Mouse (Mus musculus) heart, embryonic 11.5 days (tissue): ENCODE measurements around the gene Pwwp2b. TPM values are rescaled to one million over a fixed set of nuclear protein-coding genes. Genes with fewer than 3 reads are reported as not detected.

Experiments
- ATAC-seq: fragments of 200-750 bp; cut with Nextera tagmentation; replicated peaks from 2 replicates; pipeline ENCODE4 v1.8.0; 2017; ENCODE audit warnings: moderate library complexity; ENCODE audit not compliant: insufficient number of reproducible peaks, low FRiP score, low TSS enrichment
- H3K27ac ChIP-seq: fragments of 300-500 bp; sonication (generic); 2 replicates; pipeline ENCODE4 v1.5.1; 2014; ENCODE audit warnings: mild to moderate bottlenecking, low read depth, low read length
- H3K27me3 ChIP-seq: fragments of 300-500 bp; sonication (generic); 2 replicates; pipeline ENCODE4 v1.6.1; 2014; ENCODE audit warnings: mild to moderate bottlenecking, low read length, mixed read lengths; ENCODE audit not compliant: control insufficient read depth, insufficient read depth
- H3K36me3 ChIP-seq: fragments of 300-500 bp; sonication (generic); 2 replicates; pipeline ENCODE4 v1.6.1; 2014; ENCODE audit warnings: mild to moderate bottlenecking, low read length, moderate library complexity, mixed read lengths; ENCODE audit not compliant: control insufficient read depth, insufficient read depth
- H3K4me1 ChIP-seq: fragments of 300-500 bp; sonication (generic); 2 replicates; pipeline ENCODE4 v1.6.1; 2014; ENCODE audit warnings: low read length; ENCODE audit not compliant: control insufficient read depth, insufficient read depth
- H3K4me2 ChIP-seq: fragments of 300-500 bp; sonication (generic); 2 replicates; pipeline ENCODE4 v1.6.1; 2014; ENCODE audit warnings: mild to moderate bottlenecking, moderate library complexity
- H3K4me3 ChIP-seq: fragments of 300-500 bp; sonication (generic); 2 replicates; pipeline ENCODE4 v1.5.1; 2014; ENCODE audit warnings: low read depth, low read length
- H3K9ac ChIP-seq: fragments of 300-500 bp; sonication (generic); 2 replicates; pipeline ENCODE4 v1.6.1; 2014; ENCODE audit warnings: mild to moderate bottlenecking, low read depth, low read length, moderate library complexity
- H3K9me3 ChIP-seq: fragments of 300-500 bp; sonication (generic); replicated peaks from 2 replicates; pipeline ENCODE4 v1.6.1; 2016; ENCODE audit warnings: low read length; ENCODE audit not compliant: control insufficient read depth
- WGBS: fragments of 180-500 bp; shearing (Covaris S2); extraction: QIAGEN DNeasy Blood & Tissue Kit; methylation state at CpG from one replicate; pipeline ENCODE4 v1.1.7; 2014; ENCODE audit not compliant: insufficient replicate concordance; 5-methylcytosine and 5-hydroxymethylcytosine counted together
- polyA plus RNA-seq: library from polyadenylated mRNA; unstranded; fragments of >200 nt; fragmentation: Nextera tagmentation; extraction: Ambion mirVana; gene quantifications from 2 replicates; pipeline ENCODE4 v1.2.1, GENCODE M21; 2014

The Pwwp2b gene
- 8.4 TPM in 2 replicates for polyA plus RNA-seq

DNA sequence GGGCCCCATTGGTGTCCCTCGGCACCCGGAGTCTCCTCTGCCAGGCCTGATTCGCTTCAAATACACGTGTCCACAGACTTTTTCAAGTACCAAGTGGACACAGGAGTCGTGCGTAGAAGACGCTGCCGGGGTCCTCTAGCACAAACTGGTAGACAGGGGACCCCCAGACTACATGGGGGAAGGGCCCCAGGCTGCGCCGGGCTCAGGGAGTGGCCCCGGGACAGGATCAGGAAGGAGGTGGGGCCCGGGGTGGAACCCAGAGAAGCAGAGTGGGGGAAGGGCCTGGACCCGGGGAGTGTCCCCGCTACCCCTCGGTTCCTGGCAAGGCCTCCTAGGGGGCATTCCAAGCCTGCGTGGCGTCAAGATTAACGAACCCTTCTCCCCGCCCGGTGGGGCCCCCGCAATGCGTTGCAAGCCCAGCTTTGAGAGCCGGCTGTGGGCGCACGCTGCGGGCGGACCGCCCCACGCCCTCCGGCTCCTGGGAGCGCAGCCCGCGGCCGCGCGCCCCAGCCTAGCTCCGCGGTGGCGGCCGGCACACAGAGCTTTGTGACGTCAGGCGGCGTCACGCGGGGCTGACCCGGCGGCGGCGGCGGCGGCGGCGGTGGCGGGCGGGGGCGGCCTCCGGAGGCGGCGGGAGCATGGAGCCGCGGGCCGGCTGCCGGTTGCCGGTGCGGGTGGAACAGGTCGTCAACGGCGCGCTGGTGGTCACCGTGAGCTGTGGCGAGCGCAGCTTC is at the start of gene Pwwp2b:
Pwwp2b (plus strand) TSS at position 602 of the 734 bp plus-strand sequence.
- WGBS, result 1% methylated on average over 57 of the region's 72 CpGs
- Histone ChIP-seq H3K9me3 (no peaks in the 10 kb centered on the region), H3K4me3 (peak within 1 kb of the TSS; percentile 63), H3K27ac (peak within 1 kb of the TSS; percentile 80), H3K27me3 (no peaks in the 10 kb centered on the region), H3K4me1 (peaks cover 60% of the 10 kb centered on the region), H3K4me2 (peak within 1 kb of the TSS; percentile 92), H3K36me3 (no peaks in the 10 kb centered on the region), H3K9ac (peak within 1 kb of the TSS; percentile 80)
- peak; percentile 73 for ATAC-seq

GRCm38 (mm10) chr7:139200108-139200507 is 48.2 kb upstream of the Pwwp2b start:
- ATAC-seq, result no peak
- no peak overlapping the region for H3K4me3 ChIP-seq
- H3K9me3 ChIP-seq, result no peaks in the 10 kb centered on the region
- H3K9ac ChIP-seq, result no peak overlapping the region
- H3K27me3 ChIP-seq, result peaks cover 2% of the 10 kb centered on the region; the same call in 1 of the 2 replicates
- no peak overlapping the region for H3K27ac ChIP-seq
- H3K36me3 ChIP-seq, result no peaks in the 10 kb centered on the region
- 25% methylated on average over 7 of the region's 7 CpGs for WGBS
- no peaks in the 10 kb centered on the region for H3K4me1 ChIP-seq
- no peak overlapping the region for H3K4me2 ChIP-seq

DNA sequence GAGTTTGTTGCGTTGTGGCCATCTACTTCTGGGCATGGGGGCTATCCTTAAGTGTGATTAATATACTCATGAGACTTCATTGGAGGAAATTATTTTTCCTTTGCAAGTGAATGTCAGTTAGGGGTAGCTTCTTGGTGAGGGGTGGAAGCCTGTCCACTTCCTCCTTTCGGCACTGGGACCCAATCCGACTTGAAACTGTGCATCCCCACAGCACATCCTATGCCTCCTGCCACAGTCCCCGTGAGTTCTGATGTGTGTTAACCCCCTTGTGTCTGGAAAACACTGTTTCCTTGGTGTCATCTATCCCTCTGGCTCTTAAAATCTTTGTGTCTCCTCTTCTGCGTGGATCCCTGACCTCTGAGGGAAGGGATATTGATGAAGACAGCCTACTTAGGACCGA is 47.1 kb upstream of the Pwwp2b start:
- H3K9ac ChIP-seq, result no peak overlapping the region
- H3K27me3 ChIP-seq, result peaks cover 2% of the 10 kb centered on the region; the same call in 1 of the 2 replicates
- no peak for ATAC-seq
- no peaks in the 10 kb centered on the region for H3K36me3 ChIP-seq
- 55% methylated on average over 6 of the region's 6 CpGs for WGBS
- no peak overlapping the region for H3K4me3 ChIP-seq
- H3K4me2 ChIP-seq, result no peak overlapping the region
- no peaks in the 10 kb centered on the region for H3K4me1 ChIP-seq
- H3K27ac ChIP-seq, result no peak overlapping the region
- H3K9me3 ChIP-seq, result no peaks in the 10 kb centered on the region

DNA sequence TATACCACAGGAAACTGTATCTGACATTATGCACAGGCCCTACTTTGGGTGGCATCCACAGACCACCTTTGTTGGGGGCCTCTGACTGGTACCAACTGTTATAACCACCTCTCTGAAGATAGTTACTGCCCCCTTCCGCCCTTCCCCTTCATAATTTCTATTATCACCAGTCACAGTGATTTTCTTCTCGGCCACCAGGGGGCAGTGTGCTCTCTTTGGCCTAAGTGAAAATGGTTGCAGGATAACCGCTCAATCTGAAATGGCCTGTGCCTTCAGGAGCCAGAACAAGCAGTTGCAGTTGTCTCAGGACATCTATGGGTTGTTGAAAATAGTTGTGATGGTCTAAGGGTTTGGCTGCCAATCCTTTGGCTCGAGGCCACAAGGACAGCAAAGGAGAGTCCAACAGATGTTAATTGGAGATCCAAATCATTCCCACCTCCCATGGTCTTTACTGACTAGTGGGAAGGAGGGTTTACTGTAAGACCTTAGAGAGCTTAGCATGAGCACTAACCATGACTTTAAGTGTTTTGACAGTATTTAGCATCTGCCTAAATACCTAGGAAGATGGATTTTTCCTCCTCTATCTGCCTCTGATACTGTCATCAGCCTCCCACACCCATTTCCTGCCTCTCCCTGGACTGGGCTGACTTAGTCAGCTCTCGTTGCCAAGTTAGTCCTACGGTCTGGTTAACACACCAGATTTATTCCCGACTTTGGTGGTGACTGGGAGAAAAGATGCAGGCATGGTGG is 40.1 kb upstream of the Pwwp2b start:
- H3K9ac ChIP-seq, result no peak overlapping the region
- no peaks in the 10 kb centered on the region for H3K4me1 ChIP-seq
- H3K27me3 ChIP-seq, result no peaks in the 10 kb centered on the region
- no peak overlapping the region for H3K27ac ChIP-seq
- 21% methylated on average over 7 of the region's 7 CpGs for WGBS
- H3K9me3 ChIP-seq, result no peaks in the 10 kb centered on the region
- H3K4me2 ChIP-seq, result no peak overlapping the region
- no peak for ATAC-seq
- H3K4me3 ChIP-seq, result no peak overlapping the region
- H3K36me3 ChIP-seq, result no peaks in the 10 kb centered on the region

GRCm38 (mm10) chr7:139208773-139209095 is 39.5 kb upstream of the Pwwp2b start:
- Histone ChIP-seq H3K4me1 (no peaks in the 10 kb centered on the region), H3K27me3 (no peaks in the 10 kb centered on the region), H3K4me2 (no peak overlapping the region), H3K9me3 (no peaks in the 10 kb centered on the region), H3K27ac (no peak overlapping the region), H3K9ac (no peak overlapping the region), H3K36me3 (no peaks in the 10 kb centered on the region), H3K4me3 (no peak overlapping the region)
- no peak for ATAC-seq
- 77% methylated on average over 4 of the region's 4 CpGs for WGBS

DNA sequence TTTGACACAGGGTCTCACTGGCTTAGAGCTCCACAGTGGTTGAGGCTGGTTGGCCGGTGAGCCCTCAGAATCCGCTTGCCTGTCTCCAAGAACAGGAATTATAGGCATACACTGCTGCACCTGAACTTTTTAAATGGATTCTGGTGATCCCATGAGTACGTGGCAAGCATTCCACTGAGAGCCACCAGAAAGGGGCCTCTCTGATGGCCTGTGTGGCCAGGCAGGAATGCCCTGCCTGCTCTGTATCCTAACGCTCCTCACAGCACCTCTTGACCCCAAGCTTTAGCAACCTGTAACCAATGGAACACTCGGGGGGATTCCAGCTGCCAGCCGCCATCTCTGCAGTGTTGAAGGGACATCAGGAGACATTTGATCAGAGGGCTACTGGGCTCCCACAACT is 36.5 kb upstream of the Pwwp2b start:
- WGBS, result 80% methylated on average over 6 of the region's 6 CpGs
- Histone ChIP-seq H3K4me2 (no peak overlapping the region), H3K27me3 (no peaks in the 10 kb centered on the region), H3K9me3 (no peaks in the 10 kb centered on the region), H3K36me3 (no peaks in the 10 kb centered on the region), H3K4me1 (no peaks in the 10 kb centered on the region), H3K4me3 (no peak overlapping the region), H3K9ac (no peak overlapping the region), H3K27ac (no peak overlapping the region)
- no peak for ATAC-seq

- Histone ChIP-seq H3K27ac (peak within 1 kb of the TSS; percentile 87), H3K4me1 (no peaks in the 10 kb centered on the region), H3K4me2 (peak within 1 kb of the TSS; percentile 75), H3K9me3 (no peaks in the 10 kb centered on the region), H3K9ac (peak within 1 kb of the TSS; percentile 89), H3K4me3 (peak within 1 kb of the TSS; percentile 63), H3K27me3 (no peaks in the 10 kb centered on the region), H3K36me3 (no peaks in the 10 kb centered on the region)
- ATAC-seq, result peak; percentile 98
- 2% methylated on average over 53 of the region's 53 CpGs for WGBS
Observed at GRCm38 (mm10) chr7:139212754-139213745, 35.2 kb upstream of the Pwwp2b start, which contains the start of the genes Lrrc27 and Stk32c. Lrrc27 (plus strand) TSS chr7:139212988. Stk32c (minus strand) TSS chr7:139213307.

DNA sequence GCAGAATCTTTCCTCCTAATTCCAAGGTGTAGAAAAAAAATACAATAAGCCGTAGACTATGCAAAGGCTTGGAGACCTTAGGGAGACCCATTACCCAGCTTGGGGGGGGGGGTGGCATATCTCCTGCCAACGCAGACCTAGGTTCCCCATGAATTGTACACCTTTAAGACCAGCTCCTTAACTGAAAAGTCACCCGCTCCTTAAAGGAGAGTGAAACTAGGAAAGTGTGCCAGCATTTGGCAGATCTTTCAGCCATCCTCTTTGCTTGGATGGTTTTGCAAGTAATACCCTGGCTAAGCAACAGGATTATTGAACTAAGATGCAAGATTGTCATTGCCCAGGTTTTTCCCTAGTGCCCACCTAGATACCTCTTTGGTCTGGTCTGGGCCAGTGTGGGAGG is 34.5 kb upstream of the Pwwp2b start:
- Histone ChIP-seq H3K4me3 (peak overlapping the region; percentile 63; the same call in 1 of the 2 replicates), H3K4me2 (peak overlapping the region; percentile 75), H3K4me1 (peaks cover 3% of the 10 kb centered on the region), H3K9me3 (no peaks in the 10 kb centered on the region), H3K27ac (no peak overlapping the region), H3K27me3 (no peaks in the 10 kb centered on the region), H3K9ac (peak overlapping the region; percentile 73; the same call in 1 of the 2 replicates), H3K36me3 (no peaks in the 10 kb centered on the region)
- WGBS, result 67% methylated on average over 3 of the region's 3 CpGs
- ATAC-seq, result 0 out of 2 replicates have a peak, but pooled peaks have one; percentile 1
